Mouse (Mus musculus) thymus, postnatal 36 days (tissue): ENCODE measurements around the gene Lclat1.
"Not testable (repeated sequence)": the region's sequence is repeated elsewhere in the genome, so short reads cannot be mapped to it uniquely, and the experiment has no call there.

Experiments used
- DNase-seq, 2 experiments: peaks; one replicate each; pipeline ENCODE4 v3.0.0; 2022; ENCODE audit warnings: mixed read lengths in 2 of 2

The Lclat1 gene

DNA sequence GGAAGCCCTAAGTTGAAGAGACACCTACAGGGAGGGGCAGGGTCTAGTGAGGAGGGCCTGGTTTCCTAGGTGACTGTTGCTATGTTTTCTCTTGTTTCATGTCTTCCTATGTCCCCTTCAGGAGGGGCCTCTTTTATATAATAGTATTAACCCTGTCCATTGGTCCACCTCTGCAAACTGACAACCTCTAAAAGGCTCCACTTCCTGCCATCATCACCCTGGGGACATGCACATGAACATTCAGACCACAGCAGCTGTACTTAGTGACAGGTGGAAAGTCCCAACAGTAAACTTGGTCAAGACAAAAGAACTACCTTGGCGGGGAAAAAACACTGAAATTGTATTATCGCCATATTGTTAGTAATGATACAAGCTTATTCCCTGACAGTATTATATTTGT, 139.1 kb downstream of the Lclat1 start:
- DNase-seq = no peak

DNA sequence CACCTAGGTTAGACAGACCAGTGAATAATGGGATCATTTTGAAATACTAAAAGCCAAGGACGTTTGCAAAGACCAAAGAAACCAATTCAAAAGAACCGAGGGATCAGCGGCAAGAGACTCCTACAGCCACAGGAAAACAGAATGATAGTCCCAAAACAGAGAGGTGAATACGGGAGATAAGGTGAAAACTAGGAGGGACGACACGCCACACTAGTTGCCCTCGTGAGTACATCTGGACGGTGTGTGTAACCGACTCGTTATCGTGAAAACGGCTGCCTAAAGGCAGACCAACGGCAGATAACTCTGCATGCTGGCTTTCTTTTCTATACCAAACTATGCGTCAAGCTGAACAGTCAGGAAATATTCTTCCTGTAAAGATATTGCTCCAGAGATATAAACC, 140.0 kb downstream of the Lclat1 start:
- no peak for DNase-seq

DNA sequence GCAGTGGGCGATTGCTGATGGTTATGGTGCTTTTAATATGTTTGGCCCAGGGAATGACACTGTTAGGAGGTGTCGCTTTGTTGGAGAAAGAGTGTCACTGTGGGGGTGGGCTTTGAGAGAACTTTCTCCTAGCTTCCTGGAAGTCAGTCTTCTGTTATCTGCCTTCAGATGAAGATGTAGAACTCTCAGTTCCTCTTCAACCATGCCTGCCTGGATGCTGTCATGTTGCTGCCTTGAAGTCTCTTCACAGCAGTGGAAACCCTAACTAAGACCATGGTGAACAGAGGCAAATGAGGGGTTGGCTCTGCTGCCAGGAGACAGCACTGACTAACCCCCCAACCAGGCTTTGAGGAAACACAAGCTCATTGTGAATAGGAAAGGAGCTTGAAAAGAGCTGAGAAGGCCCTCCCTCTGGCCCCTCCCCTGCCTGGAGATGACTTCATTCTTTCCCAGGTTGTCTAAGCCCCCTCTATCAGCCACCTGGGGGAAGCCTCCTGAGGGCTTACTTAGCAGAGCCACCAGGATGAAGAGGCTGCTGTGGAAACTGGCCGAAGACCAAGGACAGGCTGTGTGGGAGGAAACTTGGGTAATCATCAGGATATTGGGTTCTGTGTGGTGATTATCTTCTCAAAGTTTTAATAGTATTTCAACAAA, 142.8 kb downstream of the Lclat1 start:
- no peak for DNase-seq

DNA sequence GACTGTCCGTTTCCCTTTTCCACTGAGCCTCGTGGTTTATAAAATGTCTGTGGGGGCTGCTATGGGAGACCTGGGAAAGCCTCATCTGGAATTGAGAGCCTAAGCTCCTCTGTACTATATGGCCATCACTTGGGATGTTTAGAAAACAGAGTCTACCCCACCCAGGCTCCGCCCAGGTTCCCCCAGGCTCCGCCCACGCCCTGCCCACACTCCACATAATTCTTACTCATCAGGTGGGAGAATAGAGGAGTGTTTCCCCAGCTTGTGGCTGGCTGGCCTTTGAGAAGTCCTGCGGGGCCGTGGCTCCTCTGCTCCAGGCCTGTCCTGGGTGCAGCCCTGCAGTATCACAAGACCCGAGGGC, 143.3 kb downstream of the Lclat1 start:
- DNase-seq = no peak

DNA sequence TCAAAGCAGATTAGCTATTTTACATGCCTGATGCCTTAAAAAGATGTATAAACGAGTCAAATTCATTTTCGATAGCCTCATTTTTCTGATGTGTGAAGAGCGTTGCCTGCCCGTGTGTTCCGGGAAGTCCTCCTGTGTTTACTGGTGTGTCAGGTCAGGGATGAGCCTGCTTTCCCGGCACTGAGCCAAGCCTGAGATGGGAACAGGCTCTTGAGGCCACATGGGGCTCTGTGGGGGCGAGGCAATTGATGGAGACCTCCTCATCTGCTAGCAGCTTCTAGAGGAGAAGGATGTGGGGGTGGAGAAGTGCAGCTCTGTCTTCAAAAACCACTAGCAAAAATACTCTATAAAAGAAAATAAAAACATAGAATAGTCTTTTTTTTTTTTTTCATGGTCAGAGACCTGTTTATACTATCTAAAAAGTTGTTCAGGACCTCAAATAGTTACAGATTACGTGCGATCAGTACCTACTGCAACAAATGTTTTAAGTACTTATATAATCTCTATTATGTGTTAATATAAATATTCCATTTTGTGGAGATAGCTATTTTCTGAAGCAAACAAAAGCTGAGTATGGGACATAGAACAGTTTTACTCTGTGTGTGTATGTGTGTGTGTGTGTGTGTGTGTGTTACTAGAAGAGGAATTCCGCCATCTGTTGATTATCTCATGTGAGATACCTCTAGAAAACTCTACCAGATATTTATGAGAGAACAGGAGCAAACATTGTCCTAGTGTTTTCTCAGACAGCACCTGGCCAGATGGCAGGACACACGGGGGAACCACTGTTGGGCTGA, 144.2 kb downstream of the Lclat1 start:
- no peak for DNase-seq

DNA sequence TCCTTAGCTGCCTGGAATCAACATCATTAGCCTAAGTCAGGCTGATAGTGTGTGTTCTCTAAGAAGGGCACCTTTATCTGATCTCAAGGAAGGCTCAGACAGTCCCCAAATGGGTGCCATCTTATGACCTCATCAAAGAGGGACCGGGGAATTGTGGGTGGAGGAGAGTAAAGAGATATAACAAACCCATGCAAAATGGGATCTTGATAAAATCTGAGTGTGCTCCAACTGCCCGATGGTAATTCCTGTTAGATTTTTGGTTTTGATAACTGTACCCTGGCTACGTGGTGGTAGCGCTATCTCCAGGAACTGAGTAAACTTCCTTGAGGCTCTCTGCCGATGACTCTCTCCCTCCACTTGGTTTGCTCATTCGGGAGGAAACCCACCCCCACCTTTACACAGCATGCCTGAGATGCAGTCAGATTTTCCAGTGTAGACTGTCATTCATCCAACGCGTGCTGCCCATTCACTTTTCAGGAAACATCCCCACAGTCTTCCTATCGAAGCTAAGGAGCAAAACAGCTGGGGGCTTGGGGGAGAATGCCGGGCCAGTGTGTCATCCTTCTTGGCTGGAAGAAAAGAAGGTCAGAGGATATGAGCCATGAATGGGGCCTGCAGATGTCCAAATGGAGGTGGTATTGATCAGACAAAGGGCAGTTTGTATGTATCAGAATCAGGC, 145.6 kb downstream of the Lclat1 start:
- DNase-seq = no peak

DNA sequence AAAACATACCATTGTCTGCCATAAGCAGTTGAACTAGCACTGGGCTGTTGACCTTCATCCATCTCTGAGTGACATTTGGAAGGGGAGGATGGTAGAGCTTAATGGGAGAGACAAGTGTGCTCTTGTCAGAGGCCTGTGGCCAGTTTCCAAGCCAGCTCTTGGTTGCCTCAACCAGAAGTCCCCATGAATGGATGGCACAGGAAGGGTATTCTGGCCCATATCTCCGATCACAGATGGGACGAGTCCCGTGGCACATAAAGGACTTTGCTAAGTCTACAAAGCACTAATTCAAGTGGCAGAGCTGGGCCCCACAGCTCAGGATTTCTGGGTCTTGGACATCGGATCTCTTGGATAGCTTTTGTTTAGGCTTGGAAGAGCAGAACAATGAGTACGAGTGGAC, 148.0 kb downstream of the Lclat1 start:
- DNase-seq = no peak

DNA sequence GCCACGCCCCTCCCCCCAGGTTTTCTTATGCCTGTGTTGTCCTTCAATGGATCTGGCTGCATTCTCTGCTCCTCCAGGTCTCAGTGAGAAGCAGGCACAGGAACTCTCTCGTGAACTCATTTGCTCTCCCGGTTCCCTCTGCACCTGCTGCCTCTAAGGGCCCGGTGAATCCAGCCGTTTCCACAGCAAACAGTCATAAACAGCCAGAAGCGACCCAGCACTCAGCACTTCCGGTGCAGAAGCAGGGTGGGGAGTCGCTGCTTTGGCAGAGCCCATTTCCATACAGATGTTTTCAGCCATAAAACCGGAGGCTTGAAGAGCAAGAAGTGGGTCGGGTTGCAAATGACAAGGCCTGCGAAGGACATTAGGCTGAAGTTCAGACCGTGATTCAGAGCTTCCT, 150.8 kb downstream of the Lclat1 start:
- peak; percentile 44 to 73 for DNase-seq

DNA sequence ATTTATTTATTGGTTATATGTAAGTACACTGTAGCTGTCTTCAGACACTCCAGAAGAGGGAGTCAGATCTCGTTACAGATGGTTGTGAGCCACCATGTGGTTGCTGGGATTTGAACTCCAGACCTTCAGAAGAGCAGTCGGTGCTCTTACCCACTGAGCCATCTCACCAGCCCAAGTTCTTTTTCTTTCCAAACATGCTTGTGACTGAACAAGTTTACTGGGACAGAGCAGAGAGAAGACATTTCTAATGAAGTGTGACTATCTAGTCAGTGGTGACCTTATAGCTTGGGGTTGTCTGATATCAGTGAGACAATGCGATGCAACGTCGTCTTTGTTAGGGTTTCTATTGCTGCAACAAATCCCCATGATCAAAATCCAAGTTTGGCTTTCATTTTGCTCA, 151.5 kb downstream of the Lclat1 start:
- DNase-seq = not testable (repeated sequence)

DNA sequence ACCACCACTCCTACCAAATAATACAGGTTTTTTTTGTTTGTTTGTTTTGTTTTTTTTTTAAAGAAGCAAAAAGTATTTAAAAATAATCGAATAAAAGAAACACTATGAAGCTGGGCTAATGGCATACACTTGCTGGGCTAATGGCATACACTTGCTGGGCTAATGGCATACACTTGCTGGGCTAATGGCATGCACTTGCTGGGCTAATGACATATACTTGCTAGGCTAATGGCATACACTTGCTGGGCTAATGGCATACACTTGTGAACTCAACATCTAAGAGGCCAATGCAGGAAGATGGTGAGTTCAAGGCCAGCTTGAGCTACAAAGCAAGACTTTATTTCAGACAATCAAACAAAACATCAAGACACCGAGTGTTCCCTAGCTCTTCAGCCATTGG, 154.8 kb downstream of the Lclat1 start:
- DNase-seq = no peak

DNA sequence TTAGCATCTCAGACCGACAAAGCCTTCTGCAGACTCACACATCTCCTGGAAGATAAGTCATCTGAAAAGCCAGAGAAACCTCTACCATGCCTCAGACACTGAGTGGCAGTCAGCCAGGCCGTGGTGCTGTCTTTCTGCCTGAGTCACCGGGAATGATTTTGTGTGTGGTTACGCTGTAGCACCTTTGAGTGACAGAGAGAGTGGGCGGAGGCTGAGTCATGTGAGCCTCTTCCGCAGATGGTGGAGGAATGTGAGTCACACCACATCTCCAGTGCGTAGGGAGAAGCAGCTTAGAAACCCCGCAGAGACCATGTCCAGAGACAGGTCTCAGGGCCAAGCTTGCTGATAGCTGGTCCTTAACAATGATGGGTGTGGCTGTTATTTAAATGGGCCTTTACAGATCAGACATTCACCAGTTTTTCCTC, 155.3 kb downstream of the Lclat1 start:
- DNase-seq = peak; percentile 41 to 62

DNA sequence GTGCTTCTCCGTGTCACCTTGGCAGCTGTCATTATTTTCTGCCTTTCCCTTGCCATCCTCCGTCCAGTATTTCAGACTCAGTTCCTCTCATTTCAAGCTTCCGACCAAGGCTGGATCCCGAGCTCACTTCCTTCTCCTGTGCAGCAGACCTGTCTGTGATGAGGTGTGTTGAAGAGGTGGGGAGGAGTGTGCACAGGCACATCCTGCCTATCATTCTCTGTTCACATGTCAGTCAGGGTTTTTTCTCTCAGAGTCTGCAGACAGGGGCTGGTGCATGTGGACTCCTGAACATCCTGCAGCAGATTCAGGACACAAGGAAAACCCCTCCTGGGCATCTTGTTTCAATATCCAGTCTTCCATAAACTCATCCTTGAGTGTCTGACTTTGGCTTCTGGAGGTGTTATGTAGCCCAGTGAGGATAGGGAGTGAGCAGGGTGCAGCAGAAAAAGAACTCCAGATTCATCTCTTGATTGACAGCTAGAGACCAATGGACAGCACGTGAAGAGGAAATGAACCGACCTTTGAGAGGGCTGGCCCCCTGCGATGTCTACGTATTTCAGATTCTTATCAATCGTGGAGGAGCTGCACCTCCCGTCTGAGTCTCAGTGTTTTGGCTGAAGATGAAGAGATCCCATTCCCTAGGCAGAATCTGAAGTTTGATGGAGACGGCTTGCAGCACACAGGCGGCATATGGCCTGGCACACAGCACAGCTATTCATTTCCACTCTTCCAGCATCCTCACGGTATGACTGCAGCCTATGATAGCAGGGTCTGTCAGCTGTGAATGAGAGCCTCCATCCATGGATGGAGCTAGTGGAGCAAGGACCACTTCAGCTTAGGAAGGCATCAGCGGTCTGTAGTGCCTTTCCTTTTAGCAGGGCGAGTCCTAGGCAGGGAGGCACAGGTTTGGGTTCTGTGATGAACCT, 163.3 kb downstream of the Lclat1 start:
- DNase-seq = no peak

DNA sequence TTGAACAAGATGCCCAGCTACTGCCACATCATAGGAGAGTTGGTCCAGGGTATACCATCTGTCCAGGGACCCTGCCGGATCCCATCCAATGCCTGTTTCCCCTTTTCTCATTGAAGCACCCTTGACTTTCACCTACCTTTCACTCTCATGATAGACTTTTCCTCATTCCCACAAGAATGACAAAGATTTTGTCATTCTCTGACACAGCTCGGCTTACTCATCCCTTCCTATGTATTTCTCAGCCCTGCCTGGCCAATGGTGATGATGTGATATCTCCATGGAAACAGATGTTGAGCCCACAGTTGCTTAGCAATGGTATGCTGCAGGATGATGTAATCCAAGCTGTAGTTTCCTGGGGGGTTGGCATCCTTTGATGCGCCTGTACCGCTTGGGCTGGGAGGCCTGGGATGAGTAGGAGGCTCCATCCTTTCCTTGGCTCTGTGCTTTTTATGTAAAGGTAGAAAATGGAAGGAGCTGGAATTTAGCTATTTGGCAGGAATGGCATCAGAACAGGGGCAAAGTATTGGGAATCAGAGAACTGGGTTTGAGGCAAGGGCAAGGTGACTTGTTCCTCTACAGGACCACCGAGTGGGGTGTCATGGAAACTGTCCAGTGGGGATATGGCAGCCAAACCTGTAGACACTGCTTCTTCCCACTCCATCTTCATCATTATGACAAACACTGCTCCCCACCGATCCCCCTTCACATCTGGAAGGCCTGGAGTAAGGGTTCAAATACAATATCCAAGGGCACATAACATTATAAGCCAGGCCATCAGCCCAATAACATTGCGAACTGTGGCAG, 164.2 kb downstream of the Lclat1 start:
- no peak for DNase-seq

DNA sequence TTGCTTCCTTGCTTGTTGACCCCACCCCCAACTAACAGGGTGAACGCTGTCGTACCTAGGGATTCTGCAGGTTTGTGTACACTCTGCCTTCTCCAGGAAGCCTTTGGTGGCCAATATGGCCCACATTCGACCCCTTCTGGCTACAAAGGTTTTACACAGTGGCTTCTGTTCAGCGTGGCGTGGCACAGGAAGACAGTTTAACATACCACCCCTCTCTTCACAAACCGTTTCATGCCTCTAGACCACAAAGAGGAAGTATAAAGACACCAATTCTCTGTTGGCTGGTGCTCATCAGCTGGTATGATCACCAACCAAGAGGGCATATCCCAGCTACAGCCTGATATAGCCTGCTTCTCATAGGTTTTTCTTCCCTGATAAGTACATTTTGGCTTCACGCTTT, 166.0 kb downstream of the Lclat1 start:
- DNase-seq = no peak

DNA sequence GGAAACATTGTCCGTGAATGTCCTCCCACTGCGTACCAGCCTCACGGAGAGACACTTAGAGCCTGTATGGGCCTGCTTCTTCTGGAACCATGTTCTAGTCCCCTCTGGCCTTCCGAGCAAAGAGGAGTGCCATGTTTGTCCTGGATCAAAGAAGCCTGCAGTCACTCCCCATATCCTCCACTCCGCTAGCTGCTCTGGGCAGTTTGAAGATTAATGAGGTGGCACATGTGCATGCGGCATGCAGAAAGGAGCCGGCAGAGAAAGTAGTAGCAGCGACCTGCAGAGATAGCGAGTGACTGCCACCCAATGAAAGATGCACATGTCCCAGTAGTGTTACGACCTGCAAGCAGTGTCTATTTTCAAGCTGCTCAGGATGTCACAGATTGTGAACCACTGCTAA, 167.3 kb downstream of the Lclat1 start:
- DNase-seq = no peak

DNA sequence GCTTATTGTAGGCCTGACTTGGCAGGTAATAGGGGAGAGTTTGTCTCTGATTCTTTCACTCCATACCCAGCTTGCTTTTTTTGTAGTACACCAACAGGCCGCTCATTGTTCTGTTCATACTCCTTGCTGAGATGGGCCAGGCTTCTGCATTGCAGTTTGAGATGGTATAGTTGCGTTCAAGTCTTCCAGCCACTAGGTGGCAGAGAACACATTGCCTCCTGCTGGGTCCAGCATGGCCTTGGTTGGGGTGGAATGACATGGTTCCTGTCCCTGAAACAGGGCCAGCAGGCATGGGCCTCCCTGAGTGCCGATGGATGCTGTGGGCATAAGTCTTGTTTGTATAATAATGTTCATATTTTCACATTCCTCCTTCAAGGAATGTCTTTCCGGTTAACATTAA, 170.0 kb downstream of the Lclat1 start:
- no peak for DNase-seq

DNA sequence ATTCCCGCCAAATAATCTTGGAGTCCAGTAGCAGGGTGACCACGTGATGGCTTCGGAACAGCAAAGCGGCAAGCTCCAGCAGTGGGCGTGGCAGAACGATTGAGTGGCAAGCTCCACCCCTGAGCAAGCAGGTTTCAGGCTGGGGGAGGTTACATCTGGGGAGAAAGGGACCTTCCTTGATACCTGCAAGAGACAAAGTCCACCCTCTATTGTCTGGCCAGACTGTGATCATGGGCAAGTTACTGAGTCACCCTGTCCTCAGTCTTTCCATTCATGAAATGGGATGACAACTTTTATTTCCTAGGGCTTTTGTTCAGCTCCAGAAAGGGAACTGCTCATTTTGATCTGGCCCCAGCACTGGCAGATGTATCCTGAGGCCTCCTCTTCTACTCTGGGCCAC, 174.9 kb downstream of the Lclat1 start:
- not testable (repeated sequence) for DNase-seq

DNA sequence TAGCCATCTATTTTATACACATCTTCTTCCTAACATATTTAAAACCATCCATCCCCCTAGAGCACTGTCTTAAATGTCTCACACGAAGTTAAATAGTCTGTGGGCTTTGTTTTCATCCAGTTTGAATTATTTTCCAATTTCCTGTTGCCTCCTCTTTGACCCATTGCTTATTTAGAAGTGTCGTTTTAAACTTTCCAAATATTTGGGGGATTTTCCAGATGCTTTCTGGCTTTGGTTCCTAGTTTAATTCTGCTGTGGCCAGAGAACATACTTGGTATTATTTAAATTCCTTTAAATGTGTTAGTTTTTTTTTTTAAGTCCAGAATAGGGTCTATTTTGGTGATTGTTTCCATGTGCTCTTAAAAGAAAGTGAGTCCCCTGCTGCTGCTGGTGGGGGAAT, 176.5 kb downstream of the Lclat1 start:
- no peak for DNase-seq
